Mouse (Mus musculus): ENCODE measurements around the gene Oxtr.

The Oxtr gene

GRCm38 (mm10) chr6:112489910-112490559 is at the start of gene Oxtr:
TSS of gene Oxtr (minus strand) at chr6:112489943.
- ChIA-PET POLR2A (interaction anchor here in 3 of 4 experiments (0.6 to 1.7 kb wide), 6 partner anchors 9 to 284 kb away, joined by 3 to 4 read pairs (median 3); no protein-coding TSS in a partner anchor), CTCF (interaction anchor here in 3 of 4 experiments (0.6 to 2.2 kb wide), 19 partner anchors 12 to 461 kb away, joined by 3 to 8 read pairs (median 3); no protein-coding TSS in a partner anchor)

DNA sequence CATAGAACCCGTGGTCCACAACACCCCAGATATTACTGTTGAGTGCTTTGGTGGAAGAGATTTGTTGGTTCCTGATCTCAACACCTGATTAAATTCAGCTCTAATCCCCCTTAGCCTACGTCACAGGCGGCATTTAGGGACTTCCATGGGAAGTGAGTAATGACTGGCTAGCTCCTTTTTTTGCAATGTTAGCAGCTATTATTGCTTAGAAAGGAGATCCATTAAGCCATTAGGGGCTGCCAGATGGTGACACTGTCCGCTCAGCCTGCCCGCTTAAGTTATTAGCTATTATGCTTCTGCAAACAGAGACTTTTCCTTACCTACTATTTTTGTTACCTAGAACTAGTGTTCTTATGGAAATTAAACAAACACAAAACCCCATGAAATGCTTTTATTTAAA is 35.7 kb upstream of the Oxtr start:
- ChIA-PET POLR2A (no interaction called here), CTCF (no interaction called here)

DNA sequence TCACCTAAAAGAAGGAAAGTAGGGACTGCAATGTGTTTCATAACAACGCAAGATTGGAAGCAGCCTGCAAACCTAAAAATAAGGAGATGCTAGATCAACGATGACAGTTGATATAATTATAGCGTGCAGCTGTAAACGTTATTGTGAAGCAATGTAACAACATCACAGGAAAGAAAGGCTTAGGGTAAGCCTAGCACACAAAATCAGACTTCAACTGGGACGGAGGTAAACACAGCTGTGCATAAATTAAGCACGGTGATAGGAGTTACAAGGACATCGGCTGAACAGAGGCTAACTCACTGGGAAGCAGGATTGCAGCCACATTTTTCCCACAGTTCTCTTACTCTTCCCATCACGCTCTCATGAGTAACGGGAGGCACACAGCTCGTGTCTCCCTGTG is 34.7 kb upstream of the Oxtr start:
- POLR2A ChIA-PET: no interaction called here
- CTCF ChIA-PET: interaction anchor here in 2 of 4 experiments (0.6 to 1.6 kb wide), 2 partner anchors 34 to 1099 kb away, joined by 4 to 6 read pairs; no protein-coding TSS in a partner anchor

GRCm38 (mm10) chr6:112517991-112518390 is 28.2 kb upstream of the Oxtr start:
- POLR2A ChIA-PET: interaction anchor here in 1 of 4 experiments (0.6 kb wide), 1 partner anchor 655 kb away, joined by 4 read pairs; no protein-coding TSS in a partner anchor
- CTCF ChIA-PET: no interaction called here

DNA sequence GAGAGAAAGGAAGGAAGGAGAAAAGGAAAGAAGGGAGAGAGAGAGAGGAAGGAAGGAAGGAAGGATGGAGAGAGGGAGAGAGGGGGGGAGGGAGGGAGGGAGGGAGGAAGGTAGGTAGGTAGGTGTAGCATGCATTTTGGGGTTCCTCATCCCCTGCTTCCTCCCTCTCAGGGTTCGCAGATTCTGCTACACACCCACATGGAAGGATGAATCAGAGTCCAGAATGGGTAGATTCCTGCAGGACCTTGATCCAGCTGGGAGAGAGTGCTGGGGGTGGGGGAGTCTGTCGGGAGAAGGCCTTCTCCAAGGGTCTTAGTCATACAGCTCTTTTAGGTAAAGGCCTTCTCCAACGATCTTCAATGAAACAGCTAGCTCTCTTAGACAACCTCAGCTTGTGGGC is 27.8 kb upstream of the Oxtr start:
- CTCF ChIA-PET: no interaction called here
- POLR2A ChIA-PET: interaction anchor here in 1 of 4 experiments (0.6 kb wide), 1 partner anchor 654 kb away, joined by 4 read pairs; no protein-coding TSS in a partner anchor

DNA sequence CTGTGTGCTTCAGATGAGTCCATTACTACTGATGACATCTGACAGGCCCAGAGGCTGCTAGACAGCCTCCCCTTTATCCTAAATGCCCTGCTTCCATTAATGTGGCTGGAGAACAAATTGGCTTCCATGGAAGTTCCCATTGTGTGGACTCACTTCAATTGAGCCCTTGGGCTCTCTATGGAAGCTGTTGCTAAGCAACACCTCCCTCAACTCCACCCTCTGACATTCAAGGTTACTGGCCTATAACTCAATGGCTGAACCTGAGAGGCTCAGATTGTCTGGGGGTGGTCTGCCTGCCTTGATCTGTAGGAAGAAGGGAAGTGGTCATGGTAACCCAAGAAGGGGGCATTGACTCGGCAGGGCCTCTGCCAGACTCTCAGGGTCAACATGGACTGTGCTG is 26.8 kb upstream of the Oxtr start:
- POLR2A ChIA-PET: no interaction called here
- CTCF ChIA-PET: no interaction called here

GRCm38 (mm10) chr6:112514591-112514990 is 24.8 kb upstream of the Oxtr start:
- ChIA-PET CTCF (interaction anchor here in 1 of 4 experiments (1.4 kb wide), 1 partner anchor 24 kb away, joined by 3 read pairs; no protein-coding TSS in a partner anchor), POLR2A (no interaction called here)

- CTCF ChIA-PET: interaction anchor here in 1 of 4 experiments (0.7 kb wide), 1 partner anchor 10 kb away, joined by 3 read pairs; no protein-coding TSS in a partner anchor
- POLR2A ChIA-PET: no interaction called here
Measured at GRCm38 (mm10) chr6:112510346-112510745, 20.6 kb upstream of the Oxtr start.

DNA sequence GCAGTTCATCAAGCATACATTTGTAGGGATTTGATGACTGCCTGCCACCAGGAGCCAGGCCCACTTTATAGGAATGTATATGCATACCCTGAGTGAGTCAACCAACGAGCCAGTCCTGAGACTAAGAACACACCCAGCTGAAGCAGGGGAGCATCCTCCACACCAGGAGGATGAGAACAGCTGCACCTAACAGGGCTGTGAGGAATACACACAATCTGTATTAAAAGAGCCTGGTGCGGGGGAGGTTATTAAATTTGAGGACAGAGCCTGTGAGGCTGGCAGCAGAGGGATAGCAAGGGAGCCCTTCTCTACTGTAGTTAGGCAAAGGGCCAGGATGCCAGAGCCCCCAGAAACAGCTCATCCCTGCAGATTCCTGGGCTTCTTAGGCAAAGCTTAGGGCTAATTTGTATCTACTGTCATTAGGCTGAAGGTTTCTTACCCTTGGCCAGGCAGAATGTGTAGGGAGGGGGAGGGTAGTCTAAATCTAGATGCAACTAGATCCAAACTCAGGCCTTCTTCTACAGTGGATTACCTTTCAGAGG is 19.9 kb upstream of the Oxtr start:
- CTCF ChIA-PET: interaction anchor here in 1 of 4 experiments (0.7 kb wide), 1 partner anchor 10 kb away, joined by 3 read pairs; no protein-coding TSS in a partner anchor

GRCm38 (mm10) chr6:112507617-112508016 is 17.9 kb upstream of the Oxtr start:
- CTCF ChIA-PET: interaction anchor here in 1 of 4 experiments (1.4 kb wide), 1 partner anchor 17 kb away, joined by 4 read pairs; no protein-coding TSS in a partner anchor
- POLR2A ChIA-PET: interaction anchor here in 1 of 4 experiments (1.4 kb wide), 2 partner anchors 20 to 42 kb away, joined by 3 read pairs; no protein-coding TSS in a partner anchor

More for the DNA sequence above, 19.9 kb upstream of the Oxtr start:
- POLR2A ChIA-PET: no interaction called here

DNA sequence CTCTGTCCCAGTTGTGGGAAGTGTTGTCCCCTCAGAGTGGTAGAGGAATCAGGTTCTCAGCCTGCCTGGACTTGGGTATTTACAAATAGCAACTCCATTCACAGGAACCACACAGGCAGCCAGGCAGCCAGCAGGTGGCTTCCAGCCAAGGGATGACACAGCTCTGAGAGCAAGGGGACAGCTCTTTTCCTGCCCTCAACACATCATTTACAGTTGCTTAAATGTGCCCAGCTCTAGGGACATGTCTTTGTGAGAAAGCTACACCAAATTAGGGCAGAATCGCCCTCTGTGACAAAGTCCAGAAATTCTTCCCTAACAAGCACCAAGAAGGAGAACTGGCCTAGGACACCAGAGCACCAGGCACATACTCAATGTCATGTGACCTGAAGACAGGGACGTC is 11.4 kb upstream of the Oxtr start:
- CTCF ChIA-PET: no interaction called here

GRCm38 (mm10) chr6:112499456-112499855 is 9.7 kb upstream of the Oxtr start:
- ChIA-PET POLR2A (no interaction called here), CTCF (interaction anchor here in 1 of 4 experiments (0.7 kb wide), 1 partner anchor 162 kb away, joined by 5 read pairs; no protein-coding TSS in a partner anchor)

More for the DNA sequence above, 11.4 kb upstream of the Oxtr start:
- POLR2A ChIA-PET: interaction anchor here in 2 of 4 experiments (0.7 to 1.5 kb wide), 2 partner anchors 10 to 22 kb away, joined by 4 to 5 read pairs; no protein-coding TSS in a partner anchor

DNA sequence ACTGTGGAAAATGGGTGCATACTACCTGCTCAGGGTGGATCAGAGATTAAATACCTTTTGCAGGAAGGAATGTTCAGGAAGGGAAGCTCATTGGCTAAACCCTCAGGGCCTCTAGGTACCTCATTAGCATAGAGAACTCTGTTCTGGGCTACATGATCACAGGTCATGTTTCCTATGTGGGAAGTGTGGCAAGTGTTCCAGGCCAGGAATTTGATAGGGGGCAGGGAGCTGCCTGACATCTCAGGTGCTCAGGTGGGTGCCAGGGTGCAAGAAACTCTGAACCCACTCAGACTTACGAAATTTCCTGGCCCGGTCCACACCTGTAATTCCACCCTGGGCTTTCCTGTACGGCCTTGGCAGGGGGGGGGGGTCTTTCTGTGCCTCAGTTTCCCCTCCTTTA is 9.0 kb upstream of the Oxtr start:
- CTCF ChIA-PET: no interaction called here
- POLR2A ChIA-PET: interaction anchor here in 2 of 4 experiments (0.5 to 0.7 kb wide), 2 partner anchors 62 to 107 kb away, joined by 5 to 10 read pairs; no protein-coding TSS in a partner anchor

GRCm38 (mm10) chr6:112497456-112497855 is 7.7 kb upstream of the Oxtr start:
- ChIA-PET POLR2A (no interaction called here), CTCF (interaction anchor here in 1 of 4 experiments (0.7 kb wide), 1 partner anchor 9 kb away, joined by 3 read pairs; no protein-coding TSS in a partner anchor)

- POLR2A ChIA-PET: no interaction called here
- CTCF ChIA-PET: interaction anchor here in 3 of 4 experiments (0.6 to 1.6 kb wide), 4 partner anchors 10 to 204 kb away, joined by 3 to 5 read pairs (median 4); no protein-coding TSS in a partner anchor
Measured at GRCm38 (mm10) chr6:112496291-112497060, 6.7 kb upstream of the Oxtr start.

DNA sequence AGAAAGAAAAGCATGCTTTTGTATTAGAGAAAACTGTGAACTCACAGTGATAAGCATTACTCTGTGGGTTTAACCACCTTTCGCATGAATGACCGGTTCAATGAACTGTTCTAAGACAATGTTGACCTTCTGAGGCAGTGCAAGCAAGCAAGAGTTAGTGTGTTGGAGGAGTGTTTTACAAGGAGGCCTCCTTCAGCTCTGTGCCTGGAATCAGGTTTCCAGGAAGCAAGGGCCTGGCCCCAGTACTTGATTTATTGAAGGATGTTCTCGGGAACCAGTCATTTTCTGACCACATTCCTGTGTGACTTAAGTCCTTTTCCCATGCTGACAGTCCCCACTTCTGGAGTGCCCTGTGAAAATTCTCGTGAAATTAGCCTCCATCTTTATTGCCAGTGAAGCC is 5.5 kb upstream of the Oxtr start:
- CTCF ChIA-PET: no interaction called here
- POLR2A ChIA-PET: no interaction called here

- CTCF ChIA-PET: no interaction called here
- POLR2A ChIA-PET: interaction anchor here in 1 of 4 experiments (0.6 kb wide), 1 partner anchor 494 kb away, joined by 4 read pairs; no protein-coding TSS in a partner anchor
Measured at GRCm38 (mm10) chr6:112494620-112495081, 4.9 kb upstream of the Oxtr start.

DNA sequence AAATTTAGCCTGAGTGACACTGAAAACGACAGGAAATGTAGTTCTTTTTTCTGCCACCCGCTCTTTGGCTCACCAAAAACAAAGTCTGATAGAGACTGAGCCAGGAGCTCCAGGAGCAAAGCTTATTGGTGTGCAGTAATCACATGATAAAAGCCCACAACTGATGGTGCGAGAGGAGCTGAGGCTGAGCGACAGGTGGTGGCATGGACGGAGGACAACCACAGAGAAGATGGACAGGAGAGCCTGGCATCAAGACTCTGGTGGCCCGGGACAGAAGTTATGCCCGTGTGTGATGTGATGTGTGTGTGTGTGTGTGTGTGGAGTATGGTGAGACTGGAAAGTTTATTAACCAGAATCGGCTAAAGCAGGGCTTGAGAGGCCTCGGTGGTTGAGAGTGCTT is 3.6 kb upstream of the Oxtr start:
- POLR2A ChIA-PET: interaction anchor here in 1 of 4 experiments (0.5 kb wide), 1 partner anchor 69 kb away, joined by 3 read pairs; no protein-coding TSS in a partner anchor
- CTCF ChIA-PET: no interaction called here

DNA sequence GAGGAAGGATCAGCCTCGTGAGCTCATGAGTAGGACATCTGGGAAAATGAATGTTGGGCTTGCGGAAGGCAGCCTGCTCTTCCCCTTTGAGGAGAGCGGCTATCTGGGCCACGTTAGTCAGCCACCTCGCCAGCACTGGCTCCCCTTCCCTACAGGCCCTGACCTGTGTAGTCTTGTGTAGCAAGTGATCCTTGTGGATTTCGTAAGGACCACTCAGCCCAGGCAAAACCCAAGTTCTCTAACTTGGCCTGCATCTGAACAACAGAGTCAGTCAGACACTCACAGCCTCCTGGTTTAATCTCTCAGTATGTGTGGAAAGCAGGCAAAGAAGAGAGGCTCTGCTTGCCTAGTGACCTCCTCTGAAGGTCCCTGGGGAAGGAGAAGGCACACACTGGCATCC is 2.9 kb upstream of the Oxtr start:
- ChIA-PET CTCF (no interaction called here), POLR2A (no interaction called here)

Data from embryonic stem cell, embryonic (primary cell).